Mouse (Mus musculus) ES-CJ7 (cell line): ENCODE measurements at regions not wholly inside any gene's neighbourhood (a gene's known extent, or its start where the extent isn't known, plus 50 kb on each side); places are given as distances from the start of the nearest gene placed in this dataset.

Experiments
- DNase-seq: peaks from one replicate; pipeline ENCODE4 v3.0.0; 2011; ENCODE audit warnings: low read depth, low spot score

- DNase-seq = no peak
These were observed 183.9 kb upstream of the Sox2 start for GRCm38 (mm10) chr3:34466312-34466711.

GRCm38 (mm10) chr3:34465040-34465831 is 185.0 kb upstream of the Sox2 start:
- no peak for DNase-seq

- no peak for DNase-seq
These were observed 191.4 kb upstream of the Sox2 start for GRCm38 (mm10) chr3:34458766-34459165.

- DNase-seq = no peak
These were observed 192.4 kb upstream of the Sox2 start for GRCm38 (mm10) chr3:34457821-34458220.

GRCm38 (mm10) chr3:34456488-34457433 is 193.4 kb upstream of the Sox2 start:
- DNase-seq = no peak

GRCm38 (mm10) chr3:34454026-34454624 is 196.1 kb upstream of the Sox2 start:
- no peak for DNase-seq

- DNase-seq = no peak
These were observed 204.9 kb upstream of the Sox2 start for GRCm38 (mm10) chr3:34445354-34445753.

GRCm38 (mm10) chr3:34444802-34445201 is 205.4 kb upstream of the Sox2 start:
- no peak for DNase-seq

- peak; percentile 4 for DNase-seq
These were observed 206.2 kb upstream of the Sox2 start for GRCm38 (mm10) chr3:34443731-34444628.

GRCm38 (mm10) chr3:34443307-34443706 is 206.9 kb upstream of the Sox2 start:
- DNase-seq = no peak

- no peak for DNase-seq
These were observed 208.4 kb upstream of the Sox2 start for GRCm38 (mm10) chr3:34441792-34442191.

GRCm38 (mm10) chr3:34441266-34441665 is 208.9 kb upstream of the Sox2 start:
- DNase-seq = peak; percentile 34

- DNase-seq = no peak
These were observed 215.3 kb upstream of the Sox2 start for GRCm38 (mm10) chr3:34434901-34435300.

GRCm38 (mm10) chr3:34427967-34428366 is 222.2 kb upstream of the Sox2 start:
- DNase-seq = no peak

- no peak for DNase-seq
These were observed 222.7 kb upstream of the Sox2 start for GRCm38 (mm10) chr3:34427495-34427894.

- no peak for DNase-seq
These were observed 223.2 kb upstream of the Sox2 start for GRCm38 (mm10) chr3:34426955-34427354.

GRCm38 (mm10) chr3:34411915-34412306 is 238.3 kb upstream of the Sox2 start:
- DNase-seq = no peak

- DNase-seq = no peak
These were observed 238.9 kb upstream of the Sox2 start for GRCm38 (mm10) chr3:34411142-34411914.

- no peak for DNase-seq
These were observed 246.6 kb upstream of the Sox2 start for GRCm38 (mm10) chr3:34403586-34403985.

GRCm38 (mm10) chr3:34391275-34391674 is 258.9 kb upstream of the Sox2 start:
- peak; percentile 54 for DNase-seq
